Mouse (Mus musculus) CH12.LX (cell line): ENCODE data around the gene Syn3. TPM values are rescaled to one million over a fixed set of nuclear protein-coding genes. Genes with fewer than 3 reads are reported as not detected.

Experiments used
- DNase-seq: peaks from one replicate; pipeline ENCODE4 v3.0.0-alpha.2; 2013; ENCODE audit errors: extremely low read depth
- H3K27ac ChIP-seq: 2 replicates; pipeline ENCODE4 v1.5.1; 2012; ENCODE audit warnings: low read depth, mild to moderate bottlenecking, control low read depth, moderate library complexity; ENCODE audit not compliant: insufficient read depth
- H3K27me3 ChIP-seq: replicated peaks from 2 replicates; pipeline ENCODE3; 2012; ENCODE audit warnings: inconsistent platforms
- H3K36me3 ChIP-seq, 2 experiments: replicated peaks in 1 of 2; 2 replicates each; pipeline versions ENCODE3 to v1.6.1; 2012; ENCODE audit warnings: inconsistent platforms in 1 of 2, low read length in 1 of 2, mild to moderate bottlenecking in 1 of 2, mixed read lengths in 1 of 2, moderate library complexity in 1 of 2; ENCODE audit not compliant: control insufficient read depth in 1 of 2, insufficient read depth in 1 of 2
- H3K4me1 ChIP-seq, 2 experiments: 2 replicates each; pipeline ENCODE4 v1.6.1; 2012; ENCODE audit warnings: inconsistent platforms in 1 of 2, moderate library complexity in 1 of 2; ENCODE audit not compliant: insufficient read depth in 2 of 2, control insufficient read depth in 1 of 2
- H3K4me2 ChIP-seq: 2 replicates; pipeline ENCODE4 v1.6.1; 2012; ENCODE audit warnings: low read depth, mild to moderate bottlenecking, control low read depth; ENCODE audit not compliant: poor library complexity, insufficient read depth, severe bottlenecking
- H3K4me3 ChIP-seq, 3 experiments: fragments of 150-350 bp in 1 of 3; sonication (generic) in 1 of 3; replicated peaks in 1 of 3; 2 replicates each; pipeline versions ENCODE3 to v1.5.1; 2011 to 2012; ENCODE audit warnings: low read depth in 2 of 3, low read length in 2 of 3, mild to moderate bottlenecking in 2 of 3, moderate library complexity in 2 of 3, control low read depth in 1 of 3, improper control_type of control experiment in 1 of 3, inconsistent platforms in 1 of 3, mixed read lengths in 1 of 3; ENCODE audit not compliant: poor library complexity in 1 of 3
- H3K79me2 ChIP-seq: replicated peaks from 2 replicates; pipeline ENCODE4 v1.6.1; 2012; ENCODE audit warnings: mild to moderate bottlenecking, moderate library complexity; ENCODE audit not compliant: control insufficient read depth, poor library complexity, insufficient read depth, severe bottlenecking; ENCODE audit errors: extremely low read depth
- H3K9ac ChIP-seq: 2 replicates; pipeline ENCODE4 v1.6.1; 2012; ENCODE audit warnings: low read depth, mild to moderate bottlenecking, control low read depth, moderate library complexity; ENCODE audit not compliant: insufficient read depth
- H3K9me3 ChIP-seq: replicated peaks from 2 replicates; pipeline ENCODE3; 2012; ENCODE audit warnings: low read length, inconsistent platforms, mixed read lengths
- BHLHE40 ChIP-seq: IDR thresholded peaks from 2 replicates; pipeline ENCODE4 v1.6.1; 2011; ENCODE audit warnings: mild to moderate bottlenecking, low read depth, low read length, improper control_type of control experiment
- CHD2 ChIP-seq: IDR thresholded peaks from 2 replicates; pipeline ENCODE4 v1.6.1; 2011; ENCODE audit warnings: low read length, improper control_type of control experiment
- CTCF ChIP-seq, 2 experiments: IDR thresholded peaks in 1 of 2; conservative IDR thresholded peaks in 1 of 2; 2 replicates each; pipeline ENCODE4 v1.5.1; 2011 to 2012; ENCODE audit warnings: low read depth in 2 of 2, low read length in 2 of 2, improper control_type of control experiment in 1 of 2, inconsistent platforms in 1 of 2, mild to moderate bottlenecking in 1 of 2, moderate library complexity in 1 of 2
- ELF1 ChIP-seq: IDR thresholded peaks from 2 replicates; pipeline ENCODE4 v1.6.1; 2014; ENCODE audit warnings: low read depth, mild to moderate bottlenecking, inconsistent platforms, low read length, improper control_type of control experiment
- EP300 ChIP-seq: IDR thresholded peaks from 2 replicates; pipeline ENCODE4 v1.6.1; 2011; ENCODE audit warnings: low read length, improper control_type of control experiment
- HCFC1 ChIP-seq: IDR thresholded peaks from 2 replicates; pipeline ENCODE4 v1.6.1; 2012; ENCODE audit warnings: low read depth, mild to moderate bottlenecking, inconsistent platforms, low read length, improper control_type of control experiment
- IRF4 ChIP-seq: IDR thresholded peaks from 2 replicates; pipeline ENCODE4 v1.6.1; 2014; ENCODE audit warnings: low read depth, mild to moderate bottlenecking, inconsistent platforms, low read length, improper control_type of control experiment
- MAX ChIP-seq: IDR thresholded peaks from 2 replicates; pipeline ENCODE4 v1.6.1; 2011; ENCODE audit warnings: low read length, improper control_type of control experiment
- MYC ChIP-seq: IDR thresholded peaks from 2 replicates; pipeline ENCODE4 v1.6.1; 2011; ENCODE audit warnings: low read depth, mild to moderate bottlenecking, improper control_type of control experiment, low read length
- PAX5 ChIP-seq: IDR thresholded peaks from 2 replicates; pipeline ENCODE4 v1.6.1; 2012; ENCODE audit warnings: low read length, inconsistent platforms, mixed read lengths
- RAD21 ChIP-seq: IDR thresholded peaks from 2 replicates; pipeline ENCODE4 v1.6.1; 2011; ENCODE audit warnings: low read depth, mild to moderate bottlenecking, low read length, improper control_type of control experiment, moderate library complexity
- RCOR1 ChIP-seq: conservative IDR thresholded peaks from 2 replicates; pipeline ENCODE4 v1.6.1; 2012; ENCODE audit warnings: low read depth, mild to moderate bottlenecking, inconsistent platforms, low read length, improper control_type of control experiment
- SIN3A ChIP-seq: IDR thresholded peaks from 2 replicates; pipeline ENCODE4 v1.6.1; 2012; ENCODE audit warnings: low read length, improper control_type of control experiment, inconsistent platforms
- TCF12 ChIP-seq: IDR thresholded peaks from 2 replicates; pipeline ENCODE4 v1.6.1; 2014; ENCODE audit warnings: low read depth, mild to moderate bottlenecking, inconsistent platforms, low read length, improper control_type of control experiment
- UBTF ChIP-seq: IDR thresholded peaks from 2 replicates; pipeline ENCODE4 v1.6.1; 2012; ENCODE audit warnings: low read depth, mild to moderate bottlenecking, inconsistent platforms, low read length, improper control_type of control experiment, moderate library complexity
- USF2 ChIP-seq: conservative IDR thresholded peaks from 2 replicates; pipeline ENCODE4 v1.6.1; 2011; ENCODE audit warnings: low read depth, low read length, improper control_type of control experiment
- ZMIZ1 ChIP-seq: IDR thresholded peaks from 2 replicates; pipeline ENCODE4 v1.6.1; 2012; ENCODE audit warnings: low read depth, mild to moderate bottlenecking, inconsistent platforms, low read length, improper control_type of control experiment
- dilution Hi-C: fragments of 300-500 bp; cut with MboI; formaldehyde crosslinking; loops from 2 replicates; pipeline ENCODE4 v1.14.3; 2020; ENCODE audit warnings: low sequenced_read_pairs; ENCODE audit not compliant: extremely low pct_unique_long_range_greater_than_20kb, extremely low pct_ligation_motif_present
- in situ Hi-C: fragments of 300-500 bp; cut with MboI; formaldehyde crosslinking; loops from 3 replicates; pipeline ENCODE4 v1.14.3; 2019; ENCODE audit warnings: low sequenced_read_pairs, low pct_ligation_motif_present, low pct_unique_long_range_greater_than_20kb, mixed read lengths
- polyA plus RNA-seq: library from polyadenylated mRNA; unstranded; fragments of >175 nt; gene quantifications from 2 replicates; pipeline ENCODE4 v1.2.1, GENCODE M21; 2012; ENCODE audit warnings: low read depth; ENCODE audit not compliant: insufficient read length
- total RNA-seq, 2 experiments: library from RNA; depleted of rRNA; stranded (reverse); fragments of 300-350 nt in 1 of 2; fragments of >200 nt in 1 of 2; gene quantifications; 2 replicates each; pipeline ENCODE4 v1.2.3; 2012 to 2014

The Syn3 gene
- total and polyA plus RNA-seq, 3 experiments: 2.8 to 8.9 (median 5.6) TPM

GRCm38 (mm10) chr10:86216836-86217235, 281.9 kb downstream of the Syn3 start:
- Histone ChIP-seq H3K9ac (no peak overlapping the region), H3K4me1 (peaks cover 5 to 11% of the 10 kb centered on the region in 2 experiments; a peak in 2 of 4 replicates), H3K4me3 (no peak overlapping the region), H3K27ac (no peak overlapping the region), H3K36me3 (peaks cover 0 to 2% of the 10 kb centered on the region in 2 experiments), H3K27me3 (no peaks in the 10 kb centered on the region), H3K9me3 (no peaks in the 10 kb centered on the region), H3K79me2 (no peaks in the 10 kb centered on the region), H3K4me2 (no peak overlapping the region)
- dilution Hi-C loops (no loop called here), in situ Hi-C loops (no loop called here)
- DNase-seq: no peak
- TF ChIP-seq TCF12 (no peak), PAX5 (no peak), EP300 (no peak), CHD2 (no peak), CTCF (conservative IDR thresholded peaks at IDR 0.05 in 1 of 2, IDR thresholded peaks at IDR 0.05 in 1 of 2; ENCODE audit: low read depth in 2 of 2, low read length in 2 of 2) (no peak), USF2 (no peak), MAX (no peak)

- peaks cover 3 to 5% of the 10 kb centered on the region in 2 experiments; a peak in 2 of 4 replicates for H3K4me1 ChIP-seq
- peaks cover 3% of the 10 kb centered on the region for H3K9me3 ChIP-seq
- no peaks in the 10 kb centered on the region for H3K27me3 ChIP-seq
- dilution Hi-C loops (no loop called here), in situ Hi-C loops (no loop called here)
- H3K27ac ChIP-seq: no peak overlapping the region
- no peak overlapping the region for H3K4me2 ChIP-seq
- H3K4me3 ChIP-seq: no peak overlapping the region
- TF ChIP-seq ZMIZ1 (no peak), RAD21 (no peak), ELF1 (no peak)
- H3K79me2 ChIP-seq: no peaks in the 10 kb centered on the region
- no peak overlapping the region for H3K9ac ChIP-seq
- no peak for DNase-seq
- H3K36me3 ChIP-seq: no peaks in the 10 kb centered on the region
These were observed 286.6 kb downstream of the Syn3 start for GRCm38 (mm10) chr10:86212062-86212461.

GRCm38 (mm10) chr10:86203915-86204314, 294.8 kb downstream of the Syn3 start:
- no peak overlapping the region for H3K27ac ChIP-seq
- peaks cover 3% of the 10 kb centered on the region for H3K9me3 ChIP-seq
- H3K79me2 ChIP-seq: no peaks in the 10 kb centered on the region
- TF ChIP-seq RCOR1: no peak
- no peak for TF ChIP-seq BHLHE40
- TF ChIP-seq USF2: no peak
- TF ChIP-seq IRF4: no peak
- TF ChIP-seq ELF1: no peak
- no peak for TF ChIP-seq CTCF (conservative IDR thresholded peaks at IDR 0.05 in 1 of 2, IDR thresholded peaks at IDR 0.05 in 1 of 2; ENCODE audit: low read depth in 2 of 2, low read length in 2 of 2)
- no peak for TF ChIP-seq UBTF
- TF ChIP-seq PAX5: no peak
- TF ChIP-seq MYC: no peak
- no peak for TF ChIP-seq SIN3A
- no peak for TF ChIP-seq HCFC1
- dilution Hi-C loops: no loop called here
- no peak for DNase-seq
- H3K9ac ChIP-seq: no peak overlapping the region
- no peaks in the 10 kb centered on the region for H3K4me1 ChIP-seq
- no peaks in the 10 kb centered on the region for H3K36me3 ChIP-seq
- in situ Hi-C loops: no loop called here
- H3K4me3 ChIP-seq: no peak overlapping the region
- no peaks in the 10 kb centered on the region for H3K27me3 ChIP-seq
- no peak overlapping the region for H3K4me2 ChIP-seq
